Mouse (Mus musculus): Measurements from ENCODE around the gene Kcnmb3. TPM values are rescaled to one million over a fixed set of nuclear protein-coding genes. Genes with fewer than 3 reads are reported as not detected.
"Not testable (repeated sequence)": the region's sequence is repeated elsewhere in the genome, so short reads cannot be mapped to it uniquely, and the experiment has no call there.

Kcnmb3 gene
- polyA plus RNA-seq, 1 experiment = 0.04 TPM

- no peak for DNase-seq (ENCODE audit: extremely low spot score in 1 of 2, low spot score in 1 of 2)
Observed at GRCm38 (mm10) chr3:32437820-32438219, 54.2 kb downstream of the Kcnmb3 start.

GRCm38 (mm10) chr3:32437297-32437696 is 54.7 kb downstream of the Kcnmb3 start:
- DNase-seq (ENCODE audit: extremely low spot score in 1 of 2, low spot score in 1 of 2) = no peak

- DNase-seq (ENCODE audit: extremely low spot score in 1 of 2, low spot score in 1 of 2) = no peak
Observed at GRCm38 (mm10) chr3:32436101-32436500, 55.9 kb downstream of the Kcnmb3 start.

- DNase-seq (ENCODE audit: extremely low spot score in 1 of 2, low spot score in 1 of 2) = no peak
Observed at GRCm38 (mm10) chr3:32434016-32434415, 58.0 kb downstream of the Kcnmb3 start.

- DNase-seq (ENCODE audit: extremely low spot score in 1 of 2, low spot score in 1 of 2) = no peak
Observed at GRCm38 (mm10) chr3:32430394-32430793, 61.6 kb downstream of the Kcnmb3 start.

GRCm38 (mm10) chr3:32429351-32429750 is 62.7 kb downstream of the Kcnmb3 start:
- not testable (repeated sequence) for DNase-seq (ENCODE audit: extremely low spot score in 1 of 2, low spot score in 1 of 2)

GRCm38 (mm10) chr3:32428921-32429320 is 63.1 kb downstream of the Kcnmb3 start:
- no peak for DNase-seq (ENCODE audit: extremely low spot score in 1 of 2, low spot score in 1 of 2)

- DNase-seq (ENCODE audit: extremely low spot score in 1 of 2, low spot score in 1 of 2) = no peak
Observed at GRCm38 (mm10) chr3:32428361-32428760, 63.7 kb downstream of the Kcnmb3 start.

- no peak for DNase-seq (ENCODE audit: extremely low spot score in 1 of 2, low spot score in 1 of 2)
Observed at GRCm38 (mm10) chr3:32427695-32428094, 64.3 kb downstream of the Kcnmb3 start.

Other genes starting within 250 kb of the Kcnmb3 start
- gene Zmat3, start 126.2 kb downstream of the Kcnmb3 start, polyA plus RNA-seq (2012; rRNA removed) = 37.7 and 40.1 TPM in 2 replicates
- gene Pik3ca, start 94.6 kb downstream of the Kcnmb3 start, polyA plus RNA-seq (2012; rRNA removed) = 20.1 and 23.4 TPM in 2 replicates
- gene Zfp639, start 18.0 kb upstream of the Kcnmb3 start, polyA plus RNA-seq (2012; rRNA removed) = 54.9 and 57.8 TPM in 2 replicates
- gene Mfn1, start 37.2 kb upstream of the Kcnmb3 start, polyA plus RNA-seq (2012; rRNA removed) = 107 and 127 TPM in 2 replicates
- 43.8 and 50.5 TPM in 2 replicates for gene Gnb4, start 124.4 kb upstream of the Kcnmb3 start, polyA plus RNA-seq (2012; rRNA removed)
- gene Actl6a, start 214.1 kb upstream of the Kcnmb3 start, polyA plus RNA-seq (2012; rRNA removed) = 20.7 and 22.0 TPM in 2 replicates
- 279 and 326 TPM in 2 replicates for gene Ndufb5, start 244.8 kb upstream of the Kcnmb3 start, polyA plus RNA-seq (2012; rRNA removed)
- 10.9 and 14.7 TPM in 2 replicates for gene Mrpl47, start 245.4 kb upstream of the Kcnmb3 start, polyA plus RNA-seq (2012; rRNA removed)

All from frontal cortex, adult 2 months (tissue).